Mouse (Mus musculus): Measurements from ENCODE around the gene Rcl1.

DNA sequence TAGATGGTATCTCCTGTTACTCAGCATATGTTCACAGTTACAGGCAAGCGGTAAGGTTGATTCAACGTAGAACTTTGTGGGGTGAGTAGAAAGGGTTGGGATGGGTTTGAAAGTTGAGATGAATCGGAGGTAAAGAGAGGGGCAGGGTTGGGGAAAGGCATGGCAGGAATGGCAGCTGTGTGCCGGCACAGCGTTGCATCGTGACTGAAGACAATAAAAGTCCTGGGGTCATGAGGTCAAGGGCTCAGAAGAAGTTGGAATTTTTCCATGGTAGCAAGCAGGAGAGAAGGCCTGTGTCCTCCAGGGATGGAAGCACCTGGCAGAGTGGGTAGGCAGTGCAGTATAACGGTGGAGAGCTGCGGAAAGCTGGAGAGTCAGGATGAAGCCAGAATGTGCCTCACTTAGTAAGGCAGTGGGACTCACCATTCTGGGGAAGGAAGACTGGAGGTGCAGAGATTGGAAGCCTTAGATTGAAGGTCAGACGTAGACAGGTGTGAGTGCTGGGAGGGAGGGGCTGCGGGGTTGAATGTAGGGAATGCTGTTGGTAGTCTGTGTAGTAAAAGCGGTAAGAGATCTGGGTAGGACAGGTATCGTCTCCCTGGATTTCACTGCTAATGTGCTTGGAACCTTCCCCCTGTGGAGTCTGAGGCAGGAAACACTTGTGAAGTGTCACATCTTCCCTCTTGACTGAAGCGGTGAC lies 23.9 kb downstream of the Rcl1 start:
- TF ChIP-seq CHD2 (IDR thresholded peaks at IDR 0.05; ENCODE audit: low read depth, low read length) (no peak), HCFC1 (IDR thresholded peaks at IDR 0.05; ENCODE audit: borderline replicate concordance, insufficient read depth, low read length) (no peak)
